Mouse (Mus musculus) heart, postnatal 0 days (tissue): ENCODE measurements at regions not wholly inside any gene's neighbourhood (a gene's known extent, or its start where the extent isn't known, plus 50 kb on each side); places are given as distances from the start of the nearest gene placed in this dataset.

Experiments used
- CTCF ChIP-seq: IDR thresholded peaks from 2 replicates; pipeline ENCODE4 v1.5.1; 2016; ENCODE audit warnings: antibody characterized with exemption, control low read depth, low read depth
- EP300 ChIP-seq: IDR thresholded peaks from 2 replicates; pipeline ENCODE4 v1.6.1; 2016; ENCODE audit warnings: antibody characterized with exemption, low read depth

- no peak for TF ChIP-seq CTCF
- TF ChIP-seq EP300 = no peak
Measured at GRCm38 (mm10) chr2:146787132-146787810, 68.4 kb upstream of the Kiz start.
